Mouse (Mus musculus) midbrain, embryonic 16.5 days (tissue): ENCODE measurements around the gene Pttg1. TPM values are rescaled to one million over a fixed set of nuclear protein-coding genes. Genes with fewer than 3 reads are reported as not detected.
A peak's percentile ranks its signal among the peaks of the same experiment; 100 is the strongest.

Experiments used
- ATAC-seq: fragments of 200-750 bp; cut with Nextera tagmentation; 2 replicates; pipeline ENCODE4 v1.8.0; 2017; ENCODE audit warnings: moderate TSS enrichment
- H3K27ac ChIP-seq: fragments of 300-500 bp; sonication (generic); 2 replicates; pipeline ENCODE4 v1.5.1; 2014; ENCODE audit warnings: mild to moderate bottlenecking, low read length, mixed read lengths
- H3K27me3 ChIP-seq: fragments of 300-500 bp; sonication (generic); 2 replicates; pipeline ENCODE4 v1.6.1; 2014; ENCODE audit warnings: low read depth, low read length, mixed read lengths; ENCODE audit not compliant: control insufficient read depth, insufficient read depth
- H3K36me3 ChIP-seq: fragments of 300-500 bp; sonication (generic); 2 replicates; pipeline ENCODE4 v1.6.1; 2014; ENCODE audit warnings: mild to moderate bottlenecking, low read length, moderate library complexity, mixed read lengths; ENCODE audit not compliant: control insufficient read depth, insufficient read depth
- H3K4me1 ChIP-seq: fragments of 300-500 bp; sonication (generic); 2 replicates; pipeline ENCODE4 v1.6.1; 2014; ENCODE audit warnings: mild to moderate bottlenecking, low read length, mixed read lengths; ENCODE audit not compliant: control insufficient read depth, insufficient read depth
- H3K4me2 ChIP-seq: fragments of 300-500 bp; sonication (generic); 2 replicates; pipeline ENCODE4 v1.6.1; 2014; ENCODE audit warnings: mild to moderate bottlenecking, low read length, mixed read lengths
- H3K4me3 ChIP-seq: fragments of 300-500 bp; sonication (generic); 2 replicates; pipeline ENCODE4 v1.5.1; 2014; ENCODE audit warnings: low read depth, mild to moderate bottlenecking, low read length, moderate library complexity, mixed read lengths
- H3K9ac ChIP-seq: fragments of 300-500 bp; sonication (generic); 2 replicates; pipeline ENCODE4 v1.6.1; 2014; ENCODE audit warnings: low read depth, low read length, mixed read lengths
- H3K9me3 ChIP-seq: fragments of 300-500 bp; sonication (generic); replicated peaks from 2 replicates; pipeline ENCODE4 v1.6.1; 2014; ENCODE audit warnings: mild to moderate bottlenecking, low read length, mixed read lengths; ENCODE audit not compliant: control insufficient read depth, poor library complexity, severe bottlenecking
- WGBS: fragments of 180-500 bp; shearing (Covaris S2); extraction: QIAGEN DNeasy Blood & Tissue Kit; methylation state at CpG from one replicate; pipeline ENCODE4 v1.1.7; 2014; 5-methylcytosine and 5-hydroxymethylcytosine counted together
- polyA plus RNA-seq: library from polyadenylated mRNA; unstranded; fragments of >200 nt; fragmentation: Nextera tagmentation; extraction: Ambion mirVana; gene quantifications from 2 replicates; pipeline ENCODE4 v1.2.1, GENCODE M21; 2015

Gene Pttg1
- polyA plus RNA-seq, 1 experiment from 2014 or later, result 53.2 TPM

- 32% methylated on average over 7 of the region's 7 CpGs for WGBS
- H3K9ac ChIP-seq, result no peak overlapping the region
- H3K36me3 ChIP-seq, result no peaks in the 10 kb centered on the region
- no peak overlapping the region for H3K4me2 ChIP-seq
- H3K27me3 ChIP-seq, result no peaks in the 10 kb centered on the region
- H3K27ac ChIP-seq, result no peak overlapping the region
- no peaks in the 10 kb centered on the region for H3K4me1 ChIP-seq
- no peak overlapping the region for H3K4me3 ChIP-seq
- H3K9me3 ChIP-seq, result no peaks in the 10 kb centered on the region
- peak; percentile 48; the same call in 1 of the 2 replicates for ATAC-seq
Measured at GRCm38 (mm10) chr11:43417201-43417600, 8.8 kb downstream of the Pttg1 start.

- 24% methylated on average over 14 of the region's 14 CpGs for WGBS
- H3K36me3 ChIP-seq, result no peaks in the 10 kb centered on the region
- no peaks in the 10 kb centered on the region for H3K4me1 ChIP-seq
- H3K9me3 ChIP-seq, result no peaks in the 10 kb centered on the region
- H3K4me2 ChIP-seq, result peak overlapping the region; percentile 25; the same call in 1 of the 2 replicates
- no peak overlapping the region for H3K9ac ChIP-seq
- no peak overlapping the region for H3K4me3 ChIP-seq
- no peak overlapping the region for H3K27ac ChIP-seq
- no peaks in the 10 kb centered on the region for H3K27me3 ChIP-seq
- peak; percentile 68 for ATAC-seq
Measured at GRCm38 (mm10) chr11:43412771-43413451, 13.1 kb downstream of the Pttg1 start.

GRCm38 (mm10) chr11:43411413-43411812 lies 14.6 kb downstream of the Pttg1 start:
- H3K27ac ChIP-seq, result no peak overlapping the region
- H3K4me3 ChIP-seq, result no peak overlapping the region
- H3K4me2 ChIP-seq, result no peak overlapping the region
- no peaks in the 10 kb centered on the region for H3K27me3 ChIP-seq
- no peak for ATAC-seq
- no peaks in the 10 kb centered on the region for H3K36me3 ChIP-seq
- H3K4me1 ChIP-seq, result no peaks in the 10 kb centered on the region
- H3K9ac ChIP-seq, result no peak overlapping the region
- H3K9me3 ChIP-seq, result no peaks in the 10 kb centered on the region
- WGBS, result 10% methylated on average over 1 of the region's 1 CpGs

GRCm38 (mm10) chr11:43410291-43410690 lies 15.8 kb downstream of the Pttg1 start:
- Histone ChIP-seq H3K27ac (no peak overlapping the region), H3K4me1 (no peaks in the 10 kb centered on the region), H3K4me2 (no peak overlapping the region), H3K4me3 (no peak overlapping the region), H3K9me3 (no peaks in the 10 kb centered on the region), H3K9ac (no peak overlapping the region), H3K27me3 (no peaks in the 10 kb centered on the region), H3K36me3 (no peaks in the 10 kb centered on the region)
- WGBS, result 82% methylated on average over 7 of the region's 7 CpGs
- no peak for ATAC-seq

GRCm38 (mm10) chr11:43408888-43409287 lies 17.2 kb downstream of the Pttg1 start:
- Histone ChIP-seq H3K4me1 (no peaks in the 10 kb centered on the region), H3K27me3 (no peaks in the 10 kb centered on the region), H3K27ac (no peak overlapping the region), H3K36me3 (no peaks in the 10 kb centered on the region), H3K4me3 (no peak overlapping the region), H3K4me2 (no peak overlapping the region), H3K9me3 (peaks cover 4% of the 10 kb centered on the region; the same call in 1 of the 2 replicates), H3K9ac (no peak overlapping the region)
- 88% methylated on average over 2 of the region's 2 CpGs for WGBS
- ATAC-seq, result no peak

GRCm38 (mm10) chr11:43404150-43404807 lies 21.8 kb downstream of the Pttg1 start:
- H3K27me3 ChIP-seq, result no peaks in the 10 kb centered on the region
- H3K27ac ChIP-seq, result no peak overlapping the region
- no peak for ATAC-seq
- no peak overlapping the region for H3K4me2 ChIP-seq
- no peaks in the 10 kb centered on the region for H3K4me1 ChIP-seq
- 91% methylated on average over 15 of the region's 15 CpGs for WGBS
- no peaks in the 10 kb centered on the region for H3K36me3 ChIP-seq
- no peak overlapping the region for H3K4me3 ChIP-seq
- peaks cover 4% of the 10 kb centered on the region; the same call in 1 of the 2 replicates for H3K9me3 ChIP-seq
- no peak overlapping the region for H3K9ac ChIP-seq

- H3K4me3 ChIP-seq, result no peak overlapping the region
- no peaks in the 10 kb centered on the region for H3K36me3 ChIP-seq
- H3K27ac ChIP-seq, result no peak overlapping the region
- WGBS, result 95% methylated on average over 1 of the region's 1 CpGs
- no peaks in the 10 kb centered on the region for H3K4me1 ChIP-seq
- H3K4me2 ChIP-seq, result no peak overlapping the region
- H3K27me3 ChIP-seq, result no peaks in the 10 kb centered on the region
- ATAC-seq, result no peak
- no peak overlapping the region for H3K9ac ChIP-seq
- H3K9me3 ChIP-seq, result peaks cover 4% of the 10 kb centered on the region; the same call in 1 of the 2 replicates
Measured at GRCm38 (mm10) chr11:43400131-43400530, 25.9 kb downstream of the Pttg1 start.

- Histone ChIP-seq H3K27me3 (no peaks in the 10 kb centered on the region), H3K4me1 (no peaks in the 10 kb centered on the region), H3K27ac (no peak overlapping the region), H3K4me3 (no peak overlapping the region), H3K9ac (no peak overlapping the region), H3K4me2 (no peak overlapping the region), H3K36me3 (no peaks in the 10 kb centered on the region), H3K9me3 (peaks cover under 1% of the 10 kb centered on the region; the same call in 1 of the 2 replicates)
- WGBS, result 43% methylated on average over 4 of the region's 4 CpGs
- ATAC-seq, result no peak
Measured at GRCm38 (mm10) chr11:43399297-43399696, 26.8 kb downstream of the Pttg1 start.

GRCm38 (mm10) chr11:43396672-43397071 lies 29.4 kb downstream of the Pttg1 start:
- Histone ChIP-seq H3K9me3 (no peaks in the 10 kb centered on the region), H3K36me3 (no peaks in the 10 kb centered on the region), H3K4me1 (no peaks in the 10 kb centered on the region), H3K4me3 (no peak overlapping the region), H3K9ac (no peak overlapping the region), H3K4me2 (no peak overlapping the region), H3K27me3 (no peaks in the 10 kb centered on the region), H3K27ac (no peak overlapping the region)
- no peak for ATAC-seq
- WGBS, result 20% methylated on average over 7 of the region's 7 CpGs
